Mouse (Mus musculus) embryo, embryonic 11.5 days (tissue): ENCODE data around the gene Soat2.

ENCODE experiments used
- DNase-seq: peaks from one replicate; pipeline ENCODE4 v3.0.0-alpha.2; 2012; ENCODE audit warnings: low read depth, low spot score

Soat2 gene

DNA sequence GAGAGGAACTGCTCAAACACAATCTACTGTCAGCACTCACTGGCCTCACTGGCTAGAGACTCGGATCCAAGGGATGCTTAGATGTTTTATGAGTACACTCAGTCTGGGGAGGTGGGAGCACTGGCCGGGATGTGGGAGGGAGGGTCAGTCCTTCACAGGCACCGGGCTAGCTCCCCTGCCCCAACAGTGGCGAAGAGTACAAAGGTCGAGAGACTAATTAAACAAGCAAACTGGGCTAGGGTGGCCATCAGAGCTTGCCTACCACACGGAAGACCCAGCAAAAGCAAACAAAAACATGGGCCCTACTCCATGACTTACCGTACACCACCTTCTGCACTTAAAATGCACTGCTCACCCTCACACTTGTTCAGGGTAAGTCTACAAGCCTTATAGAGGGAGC lies 41.4 kb downstream of the Soat2 start:
- no peak for DNase-seq

DNA sequence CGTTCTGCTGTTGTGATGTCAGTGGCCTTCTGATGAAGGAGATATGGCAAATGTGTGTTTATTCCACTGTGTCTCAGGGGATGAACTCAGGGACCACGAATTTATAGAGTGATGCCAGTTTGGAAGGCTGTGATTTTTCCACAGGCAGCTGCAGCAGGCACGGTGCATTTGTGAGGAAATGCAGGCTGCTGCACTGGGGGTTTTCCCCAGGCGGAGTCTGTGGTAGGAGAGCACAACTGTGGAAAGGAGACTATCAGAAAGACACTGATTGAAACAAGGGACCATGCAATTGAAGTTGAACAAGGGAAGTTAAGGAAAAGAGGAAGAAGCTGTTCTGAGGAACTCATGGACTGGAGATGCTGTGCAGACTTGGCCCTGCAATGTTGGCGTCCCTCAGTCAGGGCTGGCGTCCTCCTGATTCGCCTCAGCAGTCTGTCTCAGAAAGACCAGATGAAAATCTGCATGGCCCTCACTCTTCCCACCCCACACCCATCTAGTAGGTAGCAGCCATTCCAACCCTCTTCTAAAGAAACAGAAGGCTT lies 42.0 kb downstream of the Soat2 start:
- no peak for DNase-seq

DNA sequence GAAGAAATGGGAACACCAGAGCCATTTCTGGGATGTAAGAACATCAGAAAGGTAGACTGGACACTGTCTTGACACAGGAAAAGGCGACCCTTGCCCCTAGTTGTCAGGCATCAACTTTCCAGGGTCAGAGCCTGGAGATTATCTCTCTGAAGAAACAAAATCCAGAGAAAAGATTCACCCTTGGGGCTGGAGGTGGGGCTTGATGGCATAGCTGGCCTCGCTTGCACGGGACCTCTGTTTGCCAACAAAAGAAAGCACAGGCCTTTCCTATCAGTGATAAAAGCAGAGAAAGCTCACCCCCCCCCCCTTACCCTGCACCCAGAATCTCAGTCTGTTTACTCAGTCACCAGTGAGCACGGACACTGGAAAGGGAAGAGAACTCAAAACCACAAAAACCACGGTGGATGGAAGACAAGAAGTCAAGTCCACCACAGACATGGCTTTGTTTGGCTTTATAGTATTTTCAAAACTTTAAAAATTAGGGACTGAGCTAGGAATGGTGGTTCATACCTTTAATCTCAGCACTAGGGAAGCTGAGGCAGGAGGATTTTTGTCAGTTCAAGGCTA lies 42.6 kb downstream of the Soat2 start:
- DNase-seq, result no peak

DNA sequence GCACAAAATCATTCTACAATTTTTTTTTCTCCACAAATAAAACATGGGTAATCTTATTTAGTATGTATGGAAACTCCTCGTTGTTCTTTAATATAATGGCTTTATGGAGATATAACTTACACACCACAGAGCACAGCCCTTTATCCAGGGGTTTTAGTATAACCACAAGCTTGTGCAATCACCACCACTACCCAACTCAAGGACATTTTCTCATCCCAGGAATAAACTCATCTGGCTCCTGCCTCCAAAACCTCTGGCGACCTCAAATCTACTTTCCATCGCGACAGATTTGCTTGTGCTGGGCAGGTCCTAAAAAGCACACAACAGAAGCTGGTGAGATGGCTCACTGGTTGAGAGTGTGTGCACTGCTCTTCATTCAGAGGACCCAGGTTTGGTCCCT lies 43.3 kb downstream of the Soat2 start:
- no peak for DNase-seq

DNA sequence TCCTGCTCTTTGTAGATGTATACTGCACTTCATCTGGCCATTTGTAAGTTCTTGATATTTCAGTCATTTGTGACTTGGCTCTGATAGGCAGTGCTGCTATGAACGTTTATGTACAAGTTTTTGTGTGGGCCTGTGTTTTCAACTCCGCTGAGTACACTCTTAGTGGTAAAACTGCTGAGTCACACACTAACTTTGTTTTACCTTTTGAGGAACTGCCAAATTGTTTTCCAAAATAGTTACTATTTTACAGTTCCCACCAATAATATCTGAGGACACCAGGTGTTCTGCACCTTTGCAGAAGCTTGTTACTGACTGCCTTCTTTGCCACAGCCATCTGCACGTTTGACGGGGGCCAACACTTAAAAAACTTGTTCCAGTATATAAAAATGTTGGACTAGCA lies 44.1 kb downstream of the Soat2 start:
- DNase-seq, result no peak

DNA sequence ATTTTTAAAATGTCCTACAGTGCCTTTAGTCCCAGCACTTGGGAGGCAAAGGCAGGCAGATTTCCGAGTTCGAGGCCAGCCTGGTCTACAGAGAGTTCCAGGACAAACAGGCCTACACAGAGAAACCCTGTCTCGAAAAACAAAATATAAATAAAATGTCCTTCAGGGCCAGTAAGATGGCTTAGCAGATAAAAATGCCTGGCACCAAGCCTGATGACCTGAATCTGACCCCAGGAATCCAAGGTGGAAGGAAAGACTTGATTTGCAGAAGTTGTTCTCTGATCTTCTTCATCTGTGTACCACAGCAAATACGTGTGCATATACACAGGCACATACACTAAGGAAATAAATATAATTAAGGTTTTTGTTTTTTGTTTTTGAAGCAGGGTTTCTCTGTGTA lies 45.0 kb downstream of the Soat2 start:
- DNase-seq, result no peak

DNA sequence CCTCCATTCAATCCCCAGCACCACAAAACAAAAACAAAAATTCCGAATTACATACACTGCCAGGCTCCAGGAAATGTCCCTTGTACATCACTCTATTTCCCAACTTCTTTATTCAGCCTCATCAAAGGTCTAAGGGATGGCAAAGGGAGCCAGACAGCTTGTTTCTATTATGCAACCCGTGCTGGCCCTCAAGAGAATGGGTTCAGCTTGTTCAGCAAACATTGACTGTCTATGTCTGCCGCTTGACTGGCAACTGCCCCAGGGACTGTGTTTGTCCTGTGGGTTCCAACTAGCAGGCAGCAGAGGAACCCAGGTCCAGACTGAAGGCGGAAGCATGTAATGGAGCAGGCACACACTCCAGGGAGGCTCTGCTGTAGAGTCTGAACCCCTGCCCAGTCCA lies 48.5 kb downstream of the Soat2 start:
- no peak for DNase-seq

DNA sequence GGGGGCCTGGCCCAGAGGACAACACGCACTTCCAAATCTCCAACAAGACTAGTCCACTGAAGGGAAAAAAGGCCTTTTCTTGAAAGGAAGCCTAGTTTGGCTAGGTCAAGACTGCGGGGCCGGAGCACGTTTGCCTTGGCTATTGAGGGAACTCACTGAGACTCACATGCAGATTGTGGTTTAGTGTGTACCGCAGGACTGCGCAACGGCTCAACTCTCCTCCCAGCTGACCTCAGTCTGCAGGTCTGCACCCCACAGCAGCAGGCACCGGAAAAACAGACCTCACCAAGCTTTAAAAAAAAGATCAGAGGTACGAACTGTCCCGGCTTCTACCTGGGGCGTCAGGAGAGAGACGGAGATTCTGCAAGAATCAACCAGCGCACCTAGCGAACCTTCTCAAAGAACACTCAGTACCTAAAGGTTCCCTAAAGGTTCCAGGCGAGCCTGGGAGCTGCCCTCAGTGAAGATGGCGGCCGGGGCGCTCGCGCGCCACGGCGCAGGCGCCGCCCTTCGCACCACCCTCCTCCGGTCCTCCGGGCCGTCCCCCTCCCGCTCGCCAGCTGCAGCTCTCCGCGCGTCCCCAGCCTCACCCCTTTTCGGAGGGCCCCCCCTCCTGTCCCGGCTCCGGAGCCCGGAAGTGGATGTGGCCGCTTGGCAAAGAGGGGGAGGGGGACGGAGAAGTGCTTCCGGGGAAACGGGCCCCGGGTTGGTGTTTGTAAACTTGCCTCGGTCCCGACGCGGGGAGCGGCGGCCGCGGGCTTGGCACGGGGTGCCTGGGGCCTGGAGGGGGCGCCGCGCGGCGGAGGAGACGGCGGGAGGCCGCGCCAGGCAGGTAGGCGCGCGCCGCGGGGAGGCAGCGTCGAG lies 52.9 kb downstream of the Soat2 start, which contains the start of gene Zfp740:
Gene Zfp740, plus strand, starts transcription at position 279 of the 864 bp plus-strand sequence.
- peak; percentile 93 for DNase-seq

DNA sequence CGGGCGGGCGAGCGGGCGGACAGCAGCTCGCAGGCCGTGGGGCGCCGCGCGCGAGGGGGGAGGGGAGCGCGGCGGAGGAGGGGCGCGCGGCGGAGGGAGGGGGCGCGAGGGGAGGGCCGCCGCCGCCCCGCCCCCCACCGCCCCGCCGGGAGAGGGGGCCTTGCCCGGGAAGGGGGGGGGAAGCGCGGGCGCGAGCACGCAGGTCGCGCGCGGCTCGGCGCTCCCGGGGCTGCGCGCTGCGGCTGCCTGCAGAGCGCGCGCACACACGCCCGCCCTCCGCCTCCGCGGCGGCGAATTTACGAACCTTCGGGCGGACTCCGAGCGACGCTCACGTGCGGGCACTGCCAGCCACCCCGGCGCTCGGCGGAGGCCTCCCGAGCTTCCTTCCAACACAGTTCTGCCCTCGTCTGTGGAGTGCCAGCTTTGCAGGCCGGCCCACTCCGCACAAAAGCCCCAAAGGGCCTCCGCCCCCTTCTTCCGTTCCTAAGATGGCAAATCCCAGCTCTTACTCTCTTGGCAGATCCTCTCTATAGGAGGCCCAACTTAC lies 53.6 kb downstream of the Soat2 start:
- DNase-seq, result peak; percentile 57

DNA sequence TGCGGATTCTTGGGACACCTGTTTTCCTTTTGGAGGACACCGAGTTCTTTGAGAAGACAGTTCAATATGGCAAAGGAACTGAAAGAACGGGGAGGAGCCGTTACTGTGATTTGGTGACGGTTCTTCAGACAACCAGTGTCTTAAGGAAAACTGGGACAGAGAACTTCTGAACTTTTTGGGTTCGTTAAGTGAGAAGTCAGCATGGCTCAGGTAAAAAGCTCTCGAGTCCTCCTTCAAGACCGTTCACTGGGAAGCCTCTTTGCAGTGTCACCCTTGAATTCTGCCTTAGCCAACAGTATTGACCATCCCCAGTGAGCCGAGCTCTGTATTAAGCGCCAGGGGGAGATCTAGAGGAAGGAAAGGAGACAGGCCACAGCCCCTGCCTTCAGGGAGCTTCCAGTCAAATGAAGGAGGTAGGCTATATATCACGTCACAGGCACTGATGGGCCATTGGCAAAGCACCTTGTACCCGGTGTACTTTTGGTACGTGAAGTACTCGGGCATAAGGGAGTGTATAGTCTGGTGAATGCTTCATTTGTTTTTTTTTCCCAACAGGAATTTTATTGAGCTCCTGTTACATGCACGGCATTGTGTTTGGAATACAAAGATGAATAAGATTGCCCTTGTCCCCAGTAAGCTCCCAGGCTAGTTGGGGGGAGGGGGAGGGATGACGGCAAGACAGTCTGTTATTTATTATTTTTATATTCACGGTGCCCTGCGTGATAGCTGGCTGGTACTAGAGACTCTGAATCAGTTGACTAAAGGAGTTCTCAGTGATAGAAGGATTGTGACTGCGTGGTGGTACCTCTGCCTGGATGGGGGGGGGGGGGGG lies 54.6 kb downstream of the Soat2 start, which contains the start of gene Csad:
Gene Csad, minus strand, starts transcription at position 51 of the 832 bp plus-strand sequence.
- DNase-seq, result no peak

DNA sequence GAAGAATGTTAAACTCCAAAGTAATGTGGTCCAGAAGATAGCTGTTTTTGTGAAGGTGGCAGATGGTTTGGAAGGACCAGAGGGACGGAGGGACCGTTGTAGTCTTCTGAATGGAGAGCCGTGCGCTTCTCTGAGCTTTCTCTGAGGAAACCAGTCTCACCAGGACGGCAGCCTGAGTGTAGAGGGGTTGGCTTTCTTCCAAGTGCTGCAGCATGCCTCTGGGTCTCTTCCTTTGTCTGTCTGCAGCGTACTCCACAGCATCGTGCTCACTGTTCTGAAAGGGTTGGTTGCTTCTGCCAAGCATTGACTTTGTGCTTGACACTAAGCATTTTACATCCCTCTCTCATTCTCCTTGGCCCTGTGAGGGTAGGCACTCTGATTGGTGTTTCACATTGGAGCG lies 55.5 kb downstream of the Soat2 start:
- no peak for DNase-seq

DNA sequence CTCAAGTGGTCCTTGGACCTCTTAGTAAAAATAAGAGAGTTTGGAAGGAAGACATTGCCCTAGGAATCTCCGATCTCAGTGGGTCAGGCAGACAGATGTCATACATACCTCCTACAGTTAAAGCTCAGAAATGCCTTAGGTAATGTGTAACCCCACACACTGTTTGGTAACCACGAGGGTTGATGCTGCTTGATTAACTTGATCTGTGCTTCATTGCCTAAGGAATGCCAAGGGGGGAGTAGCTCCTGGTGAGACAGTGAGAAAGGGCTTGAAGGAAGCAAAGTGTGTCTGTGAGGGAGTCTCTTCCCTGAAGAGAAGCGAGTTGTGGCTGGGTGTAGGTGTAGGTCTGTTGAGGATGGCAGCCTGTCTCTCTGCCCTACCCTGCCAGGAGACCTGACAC lies 57.0 kb downstream of the Soat2 start:
- DNase-seq, result no peak

DNA sequence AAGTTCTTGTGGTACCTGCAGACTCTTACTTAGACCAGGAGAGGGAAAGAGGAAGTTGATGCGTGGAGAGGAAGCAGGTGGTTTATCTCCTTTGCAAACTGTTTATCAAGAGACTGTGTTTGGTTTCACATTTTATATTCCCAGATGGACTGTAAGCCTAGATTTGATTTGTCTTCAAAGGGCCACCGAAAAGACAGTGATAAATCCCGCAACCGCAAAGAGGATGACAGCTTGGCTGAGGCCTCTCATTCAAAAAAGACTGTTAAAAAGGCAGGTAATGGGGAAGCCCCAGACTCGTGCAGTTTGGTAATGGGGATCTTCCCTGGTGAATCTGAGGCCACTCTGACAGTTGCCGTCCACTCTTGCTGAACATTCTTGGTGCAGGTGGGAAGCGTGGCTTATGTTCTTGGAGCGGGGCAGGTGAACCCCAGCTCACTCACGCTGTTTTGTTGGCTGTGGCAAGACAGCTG lies 57.8 kb downstream of the Soat2 start:
- no peak for DNase-seq

DNA sequence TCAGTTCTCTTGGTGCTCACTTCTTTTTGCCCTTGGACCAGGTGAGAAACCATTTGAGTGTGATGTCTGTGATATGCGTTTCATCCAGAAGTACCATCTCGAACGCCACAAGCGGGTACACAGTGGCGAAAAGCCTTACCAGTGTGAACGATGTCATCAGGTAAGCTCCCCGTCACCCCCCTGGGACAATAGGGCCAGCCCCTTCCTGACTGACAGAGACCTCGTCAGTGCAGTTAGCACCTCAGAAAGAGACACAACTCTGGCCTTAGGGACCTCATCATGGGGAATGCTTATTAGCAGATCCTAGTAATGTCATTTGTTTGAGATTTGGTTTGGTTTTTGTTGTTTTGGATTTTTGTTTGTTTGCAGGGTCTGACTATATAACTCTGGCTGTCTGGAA lies 58.8 kb downstream of the Soat2 start:
- DNase-seq, result no peak

DNA sequence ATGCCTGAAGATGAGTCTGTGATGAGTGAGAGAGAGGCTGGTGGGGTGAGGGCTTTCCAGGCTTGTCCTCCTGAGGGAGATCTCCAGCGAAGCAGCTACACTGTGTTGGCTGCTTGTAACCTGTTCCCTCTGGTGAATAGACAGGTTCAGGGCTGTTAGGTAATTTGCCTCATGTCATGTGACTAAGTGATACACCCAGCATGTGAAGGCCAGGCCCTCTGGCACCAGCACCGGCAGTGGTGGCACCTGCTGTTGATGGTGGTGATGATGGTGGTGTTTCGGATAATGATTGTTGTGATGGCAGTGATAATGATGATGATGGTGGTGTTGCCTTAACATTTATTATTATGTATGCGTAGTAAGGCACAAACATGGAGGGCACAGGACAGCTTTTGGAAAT lies 60.5 kb downstream of the Soat2 start:
- DNase-seq, result no peak

DNA sequence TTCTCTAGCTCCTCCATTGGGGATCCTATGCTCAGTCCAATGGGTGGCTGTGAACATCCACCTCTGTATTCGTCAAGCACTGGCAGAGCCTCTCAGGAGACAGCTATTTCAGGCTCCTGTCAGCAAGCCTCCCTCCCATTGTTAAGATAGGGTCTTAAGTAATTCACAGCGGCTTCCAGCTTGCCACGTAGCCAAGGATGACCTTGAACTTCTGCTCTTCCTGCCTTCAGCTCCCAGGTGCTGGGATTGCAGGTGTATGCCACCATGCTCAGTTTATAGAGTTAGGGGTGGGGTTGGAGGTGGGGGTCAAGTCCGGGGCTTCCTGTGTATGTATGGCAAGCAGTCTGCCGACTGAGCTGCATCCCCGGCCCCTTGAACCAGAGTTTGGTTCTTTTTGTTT lies 61.6 kb downstream of the Soat2 start:
- no peak for DNase-seq
